Mouse (Mus musculus): ENCODE results near the gene Gtsf1. TPM values are rescaled to one million over a fixed set of nuclear protein-coding genes. Genes with fewer than 3 reads are reported as not detected.
"Not testable (repeated sequence)": the region's sequence is repeated elsewhere in the genome, so short reads cannot be mapped to it uniquely, and the experiment has no call there.

Gene Gtsf1
- polyA plus RNA-seq, 1 experiment: not detected

DNA sequence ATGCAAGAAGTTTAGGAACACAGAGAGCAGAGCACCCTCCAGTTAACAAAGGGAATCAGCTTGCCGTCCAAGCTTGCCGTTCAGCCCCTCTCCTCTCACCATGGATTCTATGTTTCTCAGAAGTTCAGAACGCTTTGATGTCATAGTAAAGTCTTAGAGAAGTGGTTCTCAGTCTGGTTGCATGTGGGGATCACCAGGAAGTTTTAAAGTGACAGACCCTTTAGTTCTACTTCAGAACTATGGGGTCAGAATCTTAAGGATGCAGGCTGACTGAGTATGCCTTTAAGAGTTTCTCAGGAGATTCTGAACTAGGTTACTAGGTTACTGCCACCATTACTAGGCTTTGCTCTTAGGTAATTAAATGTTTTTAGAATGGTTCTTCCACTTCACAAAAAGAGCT lies 18.1 kb upstream of the Gtsf1 start, which contains the start of gene Gtsf2:
TSS of gene Gtsf2 (minus strand) at position 101 of the 400 bp plus-strand sequence.
- WGBS: 39% methylated on average over 3 of the region's 3 CpGs
- Histone ChIP-seq H3K4me1 (ENCODE audit: control insufficient read depth, insufficient read depth, low read length) (no peaks in the 10 kb centered on the region), H3K4me3 (replicated peaks; ENCODE audit: extremely low read depth, low read depth, low read length) (no peak within 1 kb of the TSS)
- no peak for TF ChIP-seq POLR2A (IDR thresholded peaks at IDR 0.05; ENCODE audit: borderline replicate concordance, extremely low read depth, low read depth, low read length)
- no peak for TF ChIP-seq CTCF (IDR thresholded peaks at IDR 0.05; ENCODE audit: insufficient read depth, low read length)
- no peak for DNase-seq

DNA sequence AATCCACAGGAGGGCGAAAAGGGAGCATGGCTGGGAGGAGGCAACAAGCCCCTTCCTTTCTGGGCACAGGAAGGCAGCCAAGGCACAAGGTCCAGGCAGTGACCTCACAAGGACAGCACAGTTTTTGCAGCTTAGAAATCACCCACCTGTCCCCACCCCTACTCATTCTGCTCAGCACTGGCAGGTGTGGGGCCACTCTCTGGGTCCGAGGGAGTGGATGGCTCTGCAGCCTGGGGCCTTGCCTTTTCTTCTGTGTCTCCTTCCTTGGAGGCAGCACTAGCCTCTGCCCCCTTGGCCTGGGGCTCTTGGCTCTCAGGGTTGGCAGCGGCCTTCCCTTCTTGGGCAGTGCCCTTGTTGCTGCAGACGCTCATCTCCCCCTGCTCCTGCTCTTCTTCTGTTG lies 15.7 kb upstream of the Gtsf1 start:
- WGBS: 73% methylated on average over 4 of the region's 4 CpGs
- H3K4me1 ChIP-seq (ENCODE audit: control insufficient read depth, insufficient read depth, low read length); DNase-seq; H3K4me3 ChIP-seq (replicated peaks; ENCODE audit: extremely low read depth, low read depth, low read length): not testable (repeated sequence)

DNA sequence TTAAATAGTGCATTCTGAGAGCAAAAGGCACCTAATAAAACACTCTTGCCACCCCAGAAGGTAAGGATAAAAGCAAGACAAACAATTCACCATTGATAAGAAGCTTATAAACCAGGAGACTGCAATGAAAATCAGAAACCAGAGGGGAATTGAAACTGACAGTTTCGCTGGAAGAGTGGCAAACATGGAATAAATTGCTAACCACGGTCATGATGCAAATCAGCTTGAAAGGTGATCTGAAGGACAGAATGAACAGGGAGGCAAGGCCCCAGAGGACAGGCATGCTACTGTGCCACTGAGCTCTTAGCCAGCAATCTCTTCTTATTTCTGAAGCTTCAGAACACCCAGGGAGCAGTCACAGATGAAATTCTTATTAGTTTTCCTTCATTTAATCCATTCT lies 3.3 kb downstream of the Gtsf1 start:
- Histone ChIP-seq H3K4me3 (replicated peaks; ENCODE audit: extremely low read depth, low read depth, low read length) (no peak overlapping the region), H3K4me1 (ENCODE audit: control insufficient read depth, insufficient read depth, low read length) (no peaks in the 10 kb centered on the region; the same call in 1 of the 2 replicates)
- DNase-seq: no peak
- 39% methylated on average over 2 of the region's 2 CpGs for WGBS
- TF ChIP-seq POLR2A (IDR thresholded peaks at IDR 0.05; ENCODE audit: borderline replicate concordance, extremely low read depth, low read depth, low read length) (no peak), CTCF (IDR thresholded peaks at IDR 0.05; ENCODE audit: insufficient read depth, low read length) (no peak)

DNA sequence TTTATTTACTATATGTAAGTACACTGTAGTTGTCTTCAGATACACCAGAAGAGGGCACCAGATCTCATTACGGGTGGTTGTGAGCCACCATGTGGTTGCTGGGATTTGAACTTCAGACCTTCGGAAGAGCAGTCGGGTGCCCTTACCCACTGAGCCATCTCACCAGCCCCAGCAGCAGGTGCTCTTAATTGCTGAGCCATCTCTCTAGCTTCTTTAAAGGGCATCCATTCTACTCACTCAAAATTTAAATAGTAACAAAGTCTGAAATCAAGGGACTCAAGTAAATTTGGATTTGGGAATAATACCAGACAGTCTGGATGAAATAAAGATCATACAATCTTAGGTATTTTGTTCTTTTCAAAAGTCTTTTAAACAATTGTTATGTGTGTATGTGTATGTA lies 24.7 kb downstream of the Gtsf1 start:
- 83% methylated on average over 3 of the region's 3 CpGs for WGBS
- DNase-seq; H3K4me3 ChIP-seq (replicated peaks; ENCODE audit: extremely low read depth, low read depth, low read length); H3K4me1 ChIP-seq (ENCODE audit: control insufficient read depth, insufficient read depth, low read length): not testable (repeated sequence)

DNA sequence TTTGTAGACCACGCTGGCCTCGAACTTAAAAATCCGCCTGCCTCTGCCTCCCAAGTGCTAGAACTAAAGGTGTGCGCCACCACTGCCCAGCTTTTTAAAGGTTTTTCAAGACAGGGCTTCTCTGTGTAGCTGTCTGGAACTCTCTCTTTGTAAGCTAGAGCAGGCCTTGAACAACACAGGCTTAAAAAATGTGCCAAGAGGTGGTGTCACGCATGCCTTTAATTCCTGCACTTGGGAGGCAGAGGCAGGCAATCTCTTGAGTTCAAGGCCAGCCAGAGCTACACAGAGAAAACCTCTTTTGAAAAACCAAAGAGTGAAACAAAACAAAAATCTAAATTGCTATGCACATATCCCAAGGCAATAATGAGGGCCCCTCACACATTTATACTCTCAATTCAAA lies 28.9 kb downstream of the Gtsf1 start:
- 94% methylated on average over 5 of the region's 5 CpGs for WGBS
- H3K4me1 ChIP-seq (ENCODE audit: control insufficient read depth, insufficient read depth, low read length): no peaks in the 10 kb centered on the region
- no peak for DNase-seq
- H3K4me3 ChIP-seq (replicated peaks; ENCODE audit: extremely low read depth, low read depth, low read length): no peak overlapping the region
- TF ChIP-seq POLR2A (IDR thresholded peaks at IDR 0.05; ENCODE audit: borderline replicate concordance, extremely low read depth, low read depth, low read length): no peak
- TF ChIP-seq CTCF (IDR thresholded peaks at IDR 0.05; ENCODE audit: insufficient read depth, low read length): no peak

DNA sequence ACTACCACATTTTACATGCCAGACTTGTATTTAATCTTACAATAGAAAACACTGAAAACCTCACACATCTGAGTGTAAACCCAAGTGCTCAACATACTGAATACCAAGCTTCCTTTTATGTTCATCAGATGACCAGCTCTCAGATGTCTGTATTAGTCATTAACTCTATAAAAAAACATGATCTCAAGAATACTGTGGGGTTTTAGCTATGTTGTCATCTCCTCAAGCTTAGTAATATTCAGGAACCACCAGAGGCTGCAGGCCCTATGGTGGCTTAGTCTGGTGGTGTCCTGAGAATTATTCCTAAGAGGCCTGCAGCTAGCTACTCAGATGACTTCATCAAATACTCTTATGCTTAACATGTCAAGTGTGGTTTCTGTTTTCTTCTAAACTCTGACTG lies 36.7 kb downstream of the Gtsf1 start:
- no peak overlapping the region for H3K4me3 ChIP-seq (replicated peaks; ENCODE audit: extremely low read depth, low read depth, low read length)
- no peak for DNase-seq
- H3K4me1 ChIP-seq (ENCODE audit: control insufficient read depth, insufficient read depth, low read length): no peaks in the 10 kb centered on the region
- no peak for TF ChIP-seq POLR2A (IDR thresholded peaks at IDR 0.05; ENCODE audit: borderline replicate concordance, extremely low read depth, low read depth, low read length)
- TF ChIP-seq CTCF (IDR thresholded peaks at IDR 0.05; ENCODE audit: insufficient read depth, low read length): no peak

DNA sequence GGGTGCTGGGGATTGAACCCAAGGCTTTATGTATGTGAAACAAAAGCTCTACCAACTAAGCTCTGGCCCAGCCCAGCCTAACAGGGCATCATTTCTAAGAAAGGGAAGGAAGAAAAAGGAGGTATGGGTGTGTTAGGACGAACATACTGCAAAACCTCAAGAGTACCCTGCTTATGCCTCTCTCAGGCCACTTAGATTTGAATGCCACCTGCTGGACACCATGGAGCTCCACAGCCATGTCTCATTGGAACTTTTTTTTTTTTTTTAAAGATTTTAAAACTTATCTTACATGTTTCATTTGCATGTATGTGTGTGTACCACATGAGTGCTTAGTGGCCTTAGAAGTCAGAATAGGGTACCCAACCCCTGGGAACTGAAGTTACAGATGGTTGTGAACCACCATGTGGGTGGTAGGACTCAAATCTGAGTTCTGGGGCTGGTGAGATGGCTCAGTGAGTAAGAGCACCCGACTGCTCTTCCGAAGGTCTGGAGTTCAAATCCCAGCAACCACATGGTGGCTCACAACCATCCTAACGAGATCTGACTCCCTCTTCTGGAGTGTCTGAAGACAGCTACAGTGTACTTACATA lies 41.6 kb downstream of the Gtsf1 start:
- 43% methylated on average over 4 of the region's 4 CpGs for WGBS
- Histone ChIP-seq H3K4me3 (replicated peaks; ENCODE audit: extremely low read depth, low read depth, low read length) (no peak overlapping the region), H3K4me1 (ENCODE audit: control insufficient read depth, insufficient read depth, low read length) (peaks cover 5% of the 10 kb centered on the region; the same call in 1 of the 2 replicates)
- DNase-seq: no peak
- TF ChIP-seq POLR2A (IDR thresholded peaks at IDR 0.05; ENCODE audit: borderline replicate concordance, extremely low read depth, low read depth, low read length) (no peak), CTCF (IDR thresholded peaks at IDR 0.05; ENCODE audit: insufficient read depth, low read length) (peak; percentile 46)

DNA sequence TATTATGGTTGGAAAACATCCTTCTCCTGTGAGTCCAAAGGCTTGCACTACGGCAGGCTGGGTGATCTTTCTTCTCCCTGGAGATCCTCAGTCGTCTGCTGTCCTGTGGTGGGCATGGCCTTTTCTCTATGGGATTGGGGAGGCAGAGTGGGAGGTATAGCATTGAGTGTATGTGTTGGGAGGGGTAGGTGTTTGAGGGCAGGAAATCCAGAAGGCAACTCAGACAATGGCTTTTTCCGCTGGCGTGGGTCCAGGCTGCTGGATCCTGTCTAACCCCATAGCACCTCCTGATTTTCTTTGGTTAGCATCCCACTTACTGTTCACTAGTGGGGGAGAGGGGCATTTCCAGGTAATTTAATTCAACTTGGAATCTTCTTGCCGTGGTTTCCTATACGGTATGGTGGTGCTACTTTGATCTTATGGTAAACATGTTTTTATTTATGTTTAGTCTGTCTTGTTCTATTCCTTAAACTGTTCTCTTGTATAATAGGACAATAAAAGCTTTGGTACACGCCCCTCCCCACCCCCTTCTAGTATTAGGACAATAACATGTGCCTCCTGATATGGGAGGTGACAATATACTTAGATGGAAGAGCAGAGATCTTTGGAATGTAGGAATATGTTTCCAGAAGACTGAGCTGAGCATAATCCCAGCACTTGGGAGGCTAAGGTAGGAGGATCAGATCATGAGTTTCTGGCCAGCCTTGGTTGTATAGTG lies 46.3 kb downstream of the Gtsf1 start:
- DNase-seq: no peak

DNA sequence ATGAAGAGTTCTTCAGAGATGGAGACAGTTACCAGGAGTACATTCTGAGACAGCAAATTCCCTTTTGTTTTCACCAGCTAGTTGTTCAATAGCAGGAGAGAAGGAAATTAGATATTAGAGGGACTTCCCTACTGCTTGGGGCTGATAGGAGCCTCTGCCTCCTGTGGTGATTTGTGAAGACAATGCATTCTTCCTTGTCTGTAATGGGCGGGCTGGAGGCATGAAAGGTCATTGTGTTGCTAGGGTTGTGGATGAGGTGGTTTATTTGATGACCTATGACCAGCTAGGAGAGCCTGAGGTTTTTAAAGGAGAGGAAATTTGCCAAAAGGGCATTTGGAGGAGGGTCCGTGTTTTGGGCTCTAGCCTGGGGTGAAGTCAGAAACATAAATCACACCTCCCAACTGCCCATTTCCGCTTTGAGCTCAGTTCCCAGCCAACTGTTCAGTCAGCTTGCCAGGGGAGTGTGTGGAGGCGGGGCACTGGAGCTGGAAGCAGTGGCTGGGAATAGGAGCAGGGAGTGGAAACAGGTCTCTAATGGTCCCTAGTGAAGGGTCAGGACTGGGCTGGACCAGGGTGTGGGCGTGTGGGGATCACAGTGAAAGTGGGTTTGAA lies 47.4 kb downstream of the Gtsf1 start:
- TF ChIP-seq CTCF (IDR thresholded peaks at IDR 0.05; ENCODE audit: insufficient read depth, low read length): no peak
- TF ChIP-seq POLR2A (IDR thresholded peaks at IDR 0.05; ENCODE audit: borderline replicate concordance, extremely low read depth, low read depth, low read length): no peak
- peak; percentile 56 for DNase-seq
- Histone ChIP-seq H3K4me3 (replicated peaks; ENCODE audit: extremely low read depth, low read depth, low read length) (peak overlapping the region; percentile 29), H3K4me1 (ENCODE audit: control insufficient read depth, insufficient read depth, low read length) (peaks cover 21% of the 10 kb centered on the region)
- 23% methylated on average over 5 of the region's 5 CpGs for WGBS

More for the DNA sequence above, 46.3 kb downstream of the Gtsf1 start:
- 47% methylated on average over 7 of the region's 7 CpGs for WGBS
- peaks cover 13% of the 10 kb centered on the region for H3K4me1 ChIP-seq (ENCODE audit: control insufficient read depth, insufficient read depth, low read length)
- H3K4me3 ChIP-seq (replicated peaks; ENCODE audit: extremely low read depth, low read depth, low read length): peak overlapping the region; percentile 14
- TF ChIP-seq CTCF (IDR thresholded peaks at IDR 0.05; ENCODE audit: insufficient read depth, low read length) (no peak), POLR2A (IDR thresholded peaks at IDR 0.05; ENCODE audit: borderline replicate concordance, extremely low read depth, low read depth, low read length) (no peak)

DNA sequence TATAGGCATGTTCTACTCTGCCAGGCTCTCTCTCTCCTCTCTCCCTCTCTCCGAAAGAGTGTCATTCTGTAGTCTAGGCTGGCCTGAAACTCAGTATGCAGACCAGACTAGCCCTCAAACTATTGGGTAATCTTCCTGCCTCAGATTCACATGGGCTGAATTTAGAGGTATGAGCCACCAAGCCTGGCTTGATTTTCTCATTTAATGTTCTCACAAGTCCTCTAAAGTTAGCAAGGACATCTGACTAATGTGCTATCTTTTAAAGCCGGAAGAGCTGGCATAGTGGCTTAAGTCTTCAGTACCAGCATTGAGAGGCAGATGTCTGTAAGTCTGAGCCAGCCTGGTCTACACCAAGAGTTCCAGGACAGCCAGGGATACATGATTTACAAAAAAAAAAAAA lies 48.2 kb downstream of the Gtsf1 start:
- no peak for DNase-seq
- no peak overlapping the region for H3K4me3 ChIP-seq (replicated peaks; ENCODE audit: extremely low read depth, low read depth, low read length)
- 61% methylated on average over 2 of the region's 2 CpGs for WGBS
- no peak for TF ChIP-seq POLR2A (IDR thresholded peaks at IDR 0.05; ENCODE audit: borderline replicate concordance, extremely low read depth, low read depth, low read length)
- TF ChIP-seq CTCF (IDR thresholded peaks at IDR 0.05; ENCODE audit: insufficient read depth, low read length): no peak
- peaks cover 27% of the 10 kb centered on the region for H3K4me1 ChIP-seq (ENCODE audit: control insufficient read depth, insufficient read depth, low read length)

Measured in lung, adult 2 months (tissue).